Mouse (Mus musculus): ENCODE results near the gene Txndc12. TPM values are rescaled to one million over a fixed set of nuclear protein-coding genes. Genes with fewer than 3 reads are reported as not detected.

The Txndc12 gene
- polyA plus RNA-seq, 1 experiment from 2014 or later, result 79.6 TPM

- no peaks in the 10 kb centered on the region for H3K27me3 ChIP-seq
- 91% methylated on average over 10 of the region's 10 CpGs for whole genome bisulfite sequencing
- no peak overlapping the region for H3K9ac ChIP-seq (replicated peaks)
- ATAC-seq, result no peak
- no peak overlapping the region for H3K27ac ChIP-seq
- H3K4me1 ChIP-seq (replicated peaks), result peaks cover 6% of the 10 kb centered on the region
- no peak overlapping the region for H3K4me2 ChIP-seq (replicated peaks)
- H3K9me3 ChIP-seq, result no peaks in the 10 kb centered on the region
- no peak overlapping the region for H3K4me3 ChIP-seq (replicated peaks)
- no peaks in the 10 kb centered on the region for H3K36me3 ChIP-seq
Measured at GRCm38 (mm10) chr4:108904790-108905189, 70.4 kb downstream of the Txndc12 start.

- H3K4me3 ChIP-seq (replicated peaks), result no peak overlapping the region
- WGBS, result 34% methylated on average over 6 of the region's 6 CpGs
- ATAC-seq, result no peak
- no peak overlapping the region for H3K27ac ChIP-seq
- H3K36me3 ChIP-seq, result no peaks in the 10 kb centered on the region
- H3K4me1 ChIP-seq (replicated peaks), result peaks cover 6% of the 10 kb centered on the region
- no peak overlapping the region for H3K4me2 ChIP-seq (replicated peaks)
- H3K9ac ChIP-seq (replicated peaks), result no peak overlapping the region
- H3K27me3 ChIP-seq, result no peaks in the 10 kb centered on the region
- no peaks in the 10 kb centered on the region for H3K9me3 ChIP-seq
Measured at GRCm38 (mm10) chr4:108905859-108906258, 71.5 kb downstream of the Txndc12 start.

- no peaks in the 10 kb centered on the region for H3K36me3 ChIP-seq
Measured at GRCm38 (mm10) chr4:108907475-108907874, 73.1 kb downstream of the Txndc12 start.

GRCm38 (mm10) chr4:108909872-108910425 is 75.5 kb downstream of the Txndc12 start:
- H3K4me1 ChIP-seq (replicated peaks), result peaks cover 6% of the 10 kb centered on the region
- H3K9ac ChIP-seq (replicated peaks), result no peak overlapping the region
- H3K36me3 ChIP-seq, result no peaks in the 10 kb centered on the region
- ATAC-seq, result no peak
- no peaks in the 10 kb centered on the region for H3K9me3 ChIP-seq
- no peak overlapping the region for H3K4me2 ChIP-seq (replicated peaks)
- H3K4me3 ChIP-seq (replicated peaks), result no peak overlapping the region
- no peak overlapping the region for H3K27ac ChIP-seq
- 81% methylated on average over 8 of the region's 8 CpGs for WGBS
- H3K27me3 ChIP-seq, result no peaks in the 10 kb centered on the region

More at GRCm38 (mm10) chr4:108907475-108907874, 73.1 kb downstream of the Txndc12 start:
- no peak overlapping the region for H3K9ac ChIP-seq (replicated peaks)
- no peak overlapping the region for H3K4me3 ChIP-seq (replicated peaks)
- ATAC-seq, result no peak
- no peak overlapping the region for H3K4me2 ChIP-seq (replicated peaks)
- no peak overlapping the region for H3K27ac ChIP-seq
- no peaks in the 10 kb centered on the region for H3K9me3 ChIP-seq
- H3K4me1 ChIP-seq (replicated peaks), result peaks cover 6% of the 10 kb centered on the region
- H3K27me3 ChIP-seq, result no peaks in the 10 kb centered on the region

Other genes with a start within 250 kb of the Txndc12 start
- 19.7 and 20.5 TPM in 2 replicates for gene Cc2d1b, start 214.7 kb upstream of the Txndc12 start, polyA plus RNA-seq (2015; fragmentation: Nextera tagmentation; extraction: Ambion mirVana)
- 1.2 and 1.7 TPM in 2 replicates for gene 3110021N24Rik, start 115.0 kb upstream of the Txndc12 start, polyA plus RNA-seq (2015; fragmentation: Nextera tagmentation; extraction: Ambion mirVana)
- gene Zfyve9, start 53.8 kb upstream of the Txndc12 start, polyA plus RNA-seq (2015; fragmentation: Nextera tagmentation; extraction: Ambion mirVana), result 5.6 and 6.1 TPM in 2 replicates
- 256 and 274 TPM in 2 replicates for gene Btf3l4, start 987 bp upstream of the Txndc12 start, polyA plus RNA-seq (2015; fragmentation: Nextera tagmentation; extraction: Ambion mirVana)
- gene Kti12, start 13.2 kb downstream of the Txndc12 start, polyA plus RNA-seq (2015; fragmentation: Nextera tagmentation; extraction: Ambion mirVana), result 30.6 and 30.9 TPM in 2 replicates
- gene A730015C16Rik, start 14.0 kb downstream of the Txndc12 start, polyA plus RNA-seq (2015; fragmentation: Nextera tagmentation; extraction: Ambion mirVana), result 2.5 and 2.6 TPM in 2 replicates
- gene Rab3b, start 44.5 kb downstream of the Txndc12 start, polyA plus RNA-seq (2015; fragmentation: Nextera tagmentation; extraction: Ambion mirVana), result 69.7 and 79.4 TPM in 2 replicates
- gene Nrd1, start 166.1 kb downstream of the Txndc12 start, polyA plus RNA-seq (2015; fragmentation: Nextera tagmentation; extraction: Ambion mirVana), result 85.2 and 89.7 TPM in 2 replicates

Measured in midbrain, embryonic 13.5 days (tissue).